Mouse (Mus musculus) cerebellum, adult (tissue): ENCODE results near the gene Zscan2.
A peak's percentile ranks its signal among the peaks of the same experiment; 100 is the strongest.

ENCODE experiments used
- ATAC-seq: cut with Nextera tagmentation; 2 replicates; pipeline ENCODE4 v1.9.2; 2017; ENCODE audit warnings: mild to moderate bottlenecking, moderate library complexity, mixed read lengths; ENCODE audit not compliant: insufficient number of reproducible peaks, low FRiP score, low TSS enrichment

The Zscan2 gene

GRCm38 (mm10) chr7:80843176-80843575 is 17.5 kb upstream of the Zscan2 start:
- ATAC-seq, result no peak

- ATAC-seq, result no peak
These were observed 16.6 kb upstream of the Zscan2 start for GRCm38 (mm10) chr7:80843910-80844640.

- ATAC-seq, result no peak
These were observed 16.0 kb upstream of the Zscan2 start for GRCm38 (mm10) chr7:80844691-80845090.

- no peak for ATAC-seq
These were observed 15.0 kb upstream of the Zscan2 start for GRCm38 (mm10) chr7:80845621-80846279.

GRCm38 (mm10) chr7:80846280-80846678 is 14.4 kb upstream of the Zscan2 start:
- no peak for ATAC-seq

- ATAC-seq, result no peak
These were observed 14.0 kb upstream of the Zscan2 start for GRCm38 (mm10) chr7:80846709-80847108.

- ATAC-seq, result no peak
These were observed 11.5 kb upstream of the Zscan2 start for GRCm38 (mm10) chr7:80849267-80849666.

- peak; percentile 56; the same call in 1 of the 2 replicates for ATAC-seq
These were observed 11.0 kb upstream of the Zscan2 start for GRCm38 (mm10) chr7:80849710-80850109.

GRCm38 (mm10) chr7:80850520-80850919 is 10.2 kb upstream of the Zscan2 start:
- no peak for ATAC-seq

GRCm38 (mm10) chr7:80853218-80853617 is 7.5 kb upstream of the Zscan2 start:
- no peak for ATAC-seq

GRCm38 (mm10) chr7:80855316-80855715 is 5.4 kb upstream of the Zscan2 start:
- no peak for ATAC-seq

GRCm38 (mm10) chr7:80857181-80857580 is 3.5 kb upstream of the Zscan2 start:
- ATAC-seq, result peak; percentile 50; the same call in 1 of the 2 replicates

- ATAC-seq, result no peak
These were observed 493 bp upstream of the Zscan2 start for GRCm38 (mm10) chr7:80860227-80860626.

GRCm38 (mm10) chr7:80862475-80862874 is 1.8 kb downstream of the Zscan2 start:
- no peak for ATAC-seq

- no peak for ATAC-seq
These were observed 2.8 kb downstream of the Zscan2 start for GRCm38 (mm10) chr7:80863520-80863919.

GRCm38 (mm10) chr7:80864151-80864550 is 3.4 kb downstream of the Zscan2 start:
- ATAC-seq, result no peak

GRCm38 (mm10) chr7:80864831-80865230 is 4.1 kb downstream of the Zscan2 start:
- ATAC-seq, result no peak

GRCm38 (mm10) chr7:80865521-80865920 is 4.8 kb downstream of the Zscan2 start:
- ATAC-seq, result no peak

- ATAC-seq, result no peak
These were observed 5.9 kb downstream of the Zscan2 start for GRCm38 (mm10) chr7:80866514-80867147.

GRCm38 (mm10) chr7:80868686-80869085 is 8.0 kb downstream of the Zscan2 start:
- ATAC-seq, result no peak

GRCm38 (mm10) chr7:80873038-80873437 is 12.3 kb downstream of the Zscan2 start:
- ATAC-seq, result no peak
